Mouse (Mus musculus) frontal cortex, postnatal 10 days (tissue): Measurements from ENCODE around the gene Entpd3.
A peak's percentile ranks its signal among the peaks of the same experiment; 100 is the strongest.

Experiments used
- DNase-seq, 2 experiments: peaks; one replicate each; pipeline ENCODE4 v3.0.0; 2022; ENCODE audit warnings: low spot score in 2 of 2, mixed read lengths in 1 of 2

The Entpd3 gene

GRCm38 (mm10) chr9:120579808-120580207 is 40.2 kb downstream of the Entpd3 start:
- no peak for DNase-seq

- DNase-seq: peak in 1 of 2 experiments; percentile 29
Observed at GRCm38 (mm10) chr9:120581941-120582618, 42.5 kb downstream of the Entpd3 start.

DNA sequence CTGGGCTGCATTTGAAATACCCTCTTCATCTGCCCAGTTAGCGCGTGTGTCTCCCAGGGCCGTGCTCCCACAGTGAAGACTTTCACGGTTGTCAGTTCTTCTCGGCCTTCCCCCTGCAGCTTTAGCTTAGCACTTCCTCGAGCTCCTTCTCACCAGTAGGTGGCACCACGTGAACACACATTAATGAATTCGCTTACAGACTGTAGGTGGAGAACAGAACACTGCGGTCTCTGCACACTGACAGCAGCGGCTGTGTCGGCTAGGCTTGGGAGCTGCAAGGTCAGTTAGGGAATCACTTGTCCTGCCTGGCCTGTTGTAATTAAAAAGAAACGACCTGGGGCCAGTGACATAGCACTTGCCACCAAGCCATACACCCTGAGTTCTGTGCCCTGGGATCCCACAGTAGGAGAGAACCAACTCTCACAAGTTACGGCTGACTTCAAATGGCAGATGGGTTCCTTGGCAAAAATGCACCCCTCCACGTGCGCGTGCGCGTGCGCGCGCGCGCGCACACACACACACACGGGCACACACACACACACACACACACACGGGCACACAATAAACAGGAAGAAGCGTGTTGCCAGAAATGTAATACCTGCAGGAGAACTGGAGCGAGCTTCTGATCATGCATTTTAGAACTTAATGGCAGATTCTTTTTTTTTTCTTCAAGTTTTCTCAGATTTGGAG is 43.1 kb downstream of the Entpd3 start:
- DNase-seq: peak; percentile 69 to 82

GRCm38 (mm10) chr9:120583314-120583713 is 43.7 kb downstream of the Entpd3 start:
- DNase-seq: no peak

DNA sequence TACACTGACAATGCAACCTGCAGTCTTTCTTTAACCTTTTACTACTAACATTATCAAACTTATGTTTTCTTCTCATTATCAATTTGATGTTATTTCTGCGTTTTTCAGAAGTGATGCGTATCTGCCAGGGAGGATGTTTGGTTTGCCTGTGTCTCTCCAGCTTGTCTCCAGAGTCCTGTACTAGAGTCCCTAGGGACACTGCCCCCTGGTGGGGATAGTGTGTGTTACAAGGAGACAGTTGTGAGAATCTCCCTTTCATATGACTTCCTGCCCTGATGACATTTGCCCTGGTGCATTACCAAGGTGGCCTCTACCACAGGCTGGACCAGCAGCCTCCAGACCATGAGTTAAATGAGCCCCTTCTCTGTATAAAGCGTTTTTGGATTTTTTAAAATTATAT is 46.9 kb downstream of the Entpd3 start:
- peak; percentile 29 to 55 for DNase-seq

GRCm38 (mm10) chr9:120591490-120591889 is 51.9 kb downstream of the Entpd3 start:
- DNase-seq: peak in 1 of 2 experiments; percentile 58

- DNase-seq: no peak
Observed at GRCm38 (mm10) chr9:120593383-120594101, 53.9 kb downstream of the Entpd3 start.

DNA sequence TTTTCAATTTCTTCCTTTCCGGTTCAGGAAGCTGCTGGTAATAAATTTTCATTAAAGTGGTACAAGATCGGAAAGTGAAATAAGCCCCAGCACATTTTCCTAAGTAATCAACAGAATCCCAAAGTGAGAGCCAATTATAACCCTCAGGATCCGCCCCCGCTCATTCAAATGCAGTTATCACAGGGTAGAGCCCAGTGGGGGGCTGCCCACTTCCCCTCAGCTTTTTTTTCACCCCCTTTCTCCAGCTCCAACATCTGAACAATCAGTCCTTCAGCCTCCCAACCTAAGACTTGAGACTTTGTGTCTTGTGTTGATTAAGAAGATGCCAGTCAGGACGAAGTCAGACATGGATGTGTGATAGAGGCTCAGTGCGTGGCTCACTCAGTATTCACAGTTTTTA is 55.2 kb downstream of the Entpd3 start:
- DNase-seq: no peak

DNA sequence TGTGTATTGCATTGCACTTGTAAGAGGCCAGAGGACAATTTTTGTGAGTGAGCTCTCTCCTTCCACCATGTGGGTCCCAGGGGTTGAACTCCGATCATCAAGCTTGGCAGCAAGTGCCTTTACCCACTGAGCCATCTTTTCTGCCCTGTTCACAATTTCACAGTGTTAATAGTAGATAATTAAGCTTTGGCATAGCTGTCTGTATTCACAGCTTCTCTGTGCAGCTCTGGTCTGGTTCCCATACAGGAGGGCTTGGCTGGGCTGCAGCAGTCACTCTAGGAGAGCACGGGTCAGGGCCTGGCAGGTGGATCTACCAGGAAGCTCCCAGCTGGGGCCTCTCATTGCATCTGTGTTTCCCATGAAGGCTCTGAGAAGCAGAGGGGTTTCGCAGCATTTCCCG is 55.7 kb downstream of the Entpd3 start:
- no peak for DNase-seq

DNA sequence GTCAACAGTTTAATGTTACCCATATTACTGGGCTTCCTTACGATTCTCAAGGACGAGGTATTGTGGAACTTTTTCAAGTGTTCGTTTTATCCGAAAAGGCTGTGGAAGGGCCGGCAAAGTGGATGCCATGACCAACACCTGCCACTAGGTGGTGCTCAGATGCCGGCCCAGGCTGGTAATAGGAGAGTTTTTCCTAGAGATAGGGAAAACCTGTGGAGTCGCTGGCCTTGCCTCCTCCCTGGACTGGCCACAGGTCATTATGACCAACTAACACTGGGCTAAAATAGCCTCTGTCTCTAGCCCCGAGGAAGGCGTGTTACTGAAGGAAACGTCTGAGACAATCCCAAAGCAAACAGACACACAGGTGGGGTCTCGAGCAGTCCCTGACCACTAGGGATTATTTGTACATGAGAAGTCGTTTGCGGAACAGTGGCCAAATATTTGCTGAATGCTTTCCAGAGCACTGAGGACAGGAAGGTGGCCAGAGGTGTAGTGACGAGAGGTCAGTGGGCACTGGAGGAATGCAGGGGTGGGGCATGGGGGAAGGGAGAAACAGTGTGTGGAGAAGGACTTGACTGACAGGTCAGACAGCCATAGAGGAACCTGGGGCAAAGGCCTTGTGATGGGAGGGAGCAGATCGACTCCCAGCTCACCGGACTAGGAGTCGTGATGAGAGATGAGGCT is 62.0 kb downstream of the Entpd3 start:
- peak; percentile 31 to 75 for DNase-seq

- DNase-seq: peak; percentile 25 to 37
Observed at GRCm38 (mm10) chr9:120602172-120602838, 62.7 kb downstream of the Entpd3 start.

DNA sequence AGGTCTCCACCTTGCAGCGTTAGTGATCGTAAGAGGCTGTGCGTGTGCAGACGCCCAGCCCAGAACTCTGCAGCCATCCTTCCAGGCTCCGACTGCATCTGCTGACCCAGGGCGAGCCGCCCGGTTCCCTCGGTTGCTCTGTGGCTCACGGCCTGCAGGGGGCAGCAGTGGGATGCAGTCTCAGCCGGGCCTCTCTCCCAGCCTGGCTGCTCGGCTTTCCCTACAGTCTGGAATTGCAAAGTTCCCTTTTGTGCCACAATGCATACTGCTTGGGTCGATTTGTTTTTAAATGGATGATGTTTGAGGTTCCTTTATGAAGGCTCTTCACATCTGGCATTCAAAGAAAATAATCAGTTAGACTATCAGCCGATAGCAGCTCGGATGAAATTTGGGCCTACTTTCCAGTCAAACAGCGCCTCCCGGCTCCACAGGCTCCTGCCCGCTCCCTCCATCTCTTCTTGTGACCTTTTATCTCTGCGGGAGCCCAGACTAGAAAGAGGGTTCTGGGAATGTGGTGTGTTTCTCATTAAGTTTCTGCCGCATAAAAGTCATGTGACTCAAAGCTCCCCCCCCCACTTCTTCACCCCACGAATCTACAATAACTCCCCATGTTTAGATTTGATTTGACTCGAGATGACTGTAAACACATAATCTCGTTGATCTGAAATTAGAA is 63.4 kb downstream of the Entpd3 start:
- peak; percentile 58 to 86 for DNase-seq

DNA sequence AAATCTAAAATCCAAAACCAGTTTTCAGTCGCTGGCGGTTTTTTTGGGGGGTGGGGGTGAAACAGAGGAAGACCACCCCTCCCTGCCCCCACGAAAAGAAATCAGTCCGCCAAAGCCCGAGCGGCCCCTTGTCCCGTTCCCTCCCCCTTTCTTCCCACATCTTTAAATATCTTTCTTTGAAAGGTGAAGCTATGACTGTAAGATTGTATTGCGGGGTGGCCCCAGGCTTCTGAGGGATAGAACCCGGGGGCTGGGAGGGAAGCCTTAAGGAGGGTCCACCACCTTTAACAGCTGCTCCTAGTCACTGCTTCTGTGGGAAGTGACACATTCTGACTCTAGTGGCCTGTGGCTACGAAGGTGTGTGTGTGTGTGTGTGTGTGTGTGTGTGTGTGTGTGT is 63.9 kb downstream of the Entpd3 start:
- no peak for DNase-seq

GRCm38 (mm10) chr9:120603956-120604355 is 64.3 kb downstream of the Entpd3 start:
- no peak for DNase-seq

DNA sequence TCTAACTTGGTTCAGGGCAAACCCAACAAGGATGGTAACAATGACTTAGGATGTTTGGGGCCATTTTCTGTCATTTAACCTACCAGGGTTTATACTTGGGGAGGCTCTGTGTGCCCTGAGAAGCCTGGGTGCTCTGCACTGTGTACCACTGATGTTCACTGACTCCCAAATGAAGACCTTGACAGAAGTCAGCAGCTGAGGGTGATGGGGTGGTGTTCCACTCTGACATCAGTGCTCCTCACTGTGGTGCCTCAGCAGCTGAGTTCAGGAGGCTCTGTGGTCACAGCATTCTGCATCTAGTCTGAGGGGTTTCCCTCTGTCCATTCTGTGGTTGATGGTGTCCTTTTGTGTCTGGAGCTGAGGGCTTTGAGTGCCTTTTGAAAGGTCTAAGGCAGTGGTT is 71.4 kb downstream of the Entpd3 start:
- DNase-seq: no peak

DNA sequence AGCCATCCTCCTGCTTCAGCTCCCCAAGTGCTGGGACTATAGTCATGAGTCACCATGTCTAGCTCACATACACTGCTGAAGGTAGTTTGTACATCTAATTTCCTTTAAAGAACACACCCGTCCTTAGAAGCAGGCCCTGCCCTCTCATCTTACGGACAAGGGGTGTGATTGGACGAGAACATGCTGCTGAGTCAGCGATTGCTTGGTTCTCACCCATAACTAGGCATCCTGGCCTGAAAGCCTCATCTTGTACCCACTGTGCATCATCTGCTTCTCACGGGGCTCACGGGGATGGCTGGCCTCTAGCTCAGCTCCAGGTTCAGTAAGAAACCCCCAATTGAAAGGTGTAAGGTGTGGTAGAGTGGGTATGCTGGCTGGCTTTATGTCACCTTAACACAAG is 74.4 kb downstream of the Entpd3 start:
- DNase-seq: no peak
